Mouse (Mus musculus) cerebral cortex, adult 2 months (tissue): ENCODE measurements around the gene Rbck1.

Experiments
- WGBS: fragments of 180-500 bp; shearing (Covaris S2); methylation state at CpG from one replicate; pipeline ENCODE4 v1.1.7; 2018; 5-methylcytosine and 5-hydroxymethylcytosine counted together

Gene Rbck1

GRCm38 (mm10) chr2:152332101-152332825 is at the start of gene Rbck1:
Gene Rbck1, minus strand, starts transcription at chr2:152332653.
- under 1% methylated on average over 54 of the region's 54 CpGs for WGBS

DNA sequence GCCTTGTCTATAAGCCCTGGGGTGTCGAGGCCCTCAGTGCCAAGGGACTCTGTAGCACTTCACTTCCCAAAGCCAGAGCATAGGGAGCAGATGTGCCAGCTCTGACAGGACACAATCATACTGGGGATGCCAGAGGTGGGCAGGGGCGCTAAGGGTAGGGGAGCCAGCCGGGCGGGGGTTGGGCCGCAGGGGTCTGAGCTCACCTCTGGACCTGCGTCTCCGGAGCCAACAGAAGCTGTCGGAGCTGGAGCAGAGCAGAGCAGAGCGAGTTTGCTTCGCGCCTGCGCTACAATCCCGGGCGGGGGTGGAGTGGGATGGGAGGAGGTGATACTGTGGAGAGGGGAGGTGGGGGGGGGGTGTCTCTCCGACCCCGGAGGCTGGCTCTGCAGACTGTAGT is 43.9 kb upstream of the Rbck1 start, which contains the start of gene Nrsn2:
TSS of gene Nrsn2 (minus strand) at position 294 of the 397 bp plus-strand sequence.
- WGBS, result 3% methylated on average over 16 of the region's 16 CpGs

GRCm38 (mm10) chr2:152375652-152376344 is 43.3 kb upstream of the Rbck1 start:
- 21% methylated on average over 21 of the region's 21 CpGs for WGBS

GRCm38 (mm10) chr2:152373547-152373946 is 41.1 kb upstream of the Rbck1 start:
- 77% methylated on average over 9 of the region's 9 CpGs for WGBS

DNA sequence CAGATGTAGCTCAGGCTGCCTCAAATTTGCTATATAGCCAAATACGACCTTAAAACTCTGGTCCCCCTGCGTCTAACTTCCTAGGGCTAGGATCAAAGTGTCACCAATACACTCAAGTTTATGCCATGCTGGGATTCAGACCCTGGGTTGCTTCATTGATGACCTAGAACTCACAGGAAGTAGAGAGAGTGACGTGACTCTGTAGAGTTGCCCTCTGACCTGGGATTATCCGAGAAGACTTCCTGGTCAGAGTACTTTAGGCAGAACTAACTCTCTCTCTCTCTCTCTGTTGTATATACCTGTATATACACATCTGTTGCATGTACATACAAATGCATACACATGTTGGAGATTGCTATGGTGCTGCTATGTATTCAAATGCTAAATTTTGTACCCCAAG is 40.2 kb upstream of the Rbck1 start:
- WGBS, result 83% methylated on average over 4 of the region's 4 CpGs

GRCm38 (mm10) chr2:152372104-152372503 is 39.7 kb upstream of the Rbck1 start:
- 66% methylated on average over 7 of the region's 7 CpGs for WGBS

DNA sequence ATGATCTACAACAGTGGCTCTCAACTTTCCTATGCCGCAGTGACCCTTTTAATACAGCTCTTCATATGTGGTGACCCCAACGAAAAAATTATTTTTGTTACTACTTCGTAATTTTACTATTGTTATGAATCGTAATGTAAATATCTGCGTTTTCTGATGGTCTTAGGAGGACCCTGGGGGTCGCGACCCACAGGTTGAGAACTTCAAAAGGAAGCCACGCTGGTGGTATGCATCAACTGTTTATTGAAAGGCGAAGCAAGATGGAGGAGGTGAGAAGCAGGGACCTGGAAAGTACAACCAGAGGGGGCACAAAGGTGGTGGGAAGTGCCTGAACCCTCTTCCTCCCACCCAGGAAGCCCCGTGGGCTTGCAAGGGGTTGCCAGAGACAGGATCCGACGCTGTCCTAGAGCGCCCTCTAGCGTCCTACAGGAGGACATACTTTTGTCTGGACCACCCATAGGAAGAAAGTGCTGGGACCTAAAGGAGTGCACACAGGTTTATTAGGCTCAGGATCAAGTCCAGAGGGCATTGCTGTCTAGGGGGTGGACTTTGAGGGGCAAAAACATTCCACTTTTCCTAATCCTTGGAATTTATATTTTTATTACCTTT is 36.2 kb upstream of the Rbck1 start:
- WGBS, result 33% methylated on average over 14 of the region's 14 CpGs

- 77% methylated on average over 5 of the region's 5 CpGs for WGBS
These were observed 35.5 kb upstream of the Rbck1 start for GRCm38 (mm10) chr2:152367917-152368316.

DNA sequence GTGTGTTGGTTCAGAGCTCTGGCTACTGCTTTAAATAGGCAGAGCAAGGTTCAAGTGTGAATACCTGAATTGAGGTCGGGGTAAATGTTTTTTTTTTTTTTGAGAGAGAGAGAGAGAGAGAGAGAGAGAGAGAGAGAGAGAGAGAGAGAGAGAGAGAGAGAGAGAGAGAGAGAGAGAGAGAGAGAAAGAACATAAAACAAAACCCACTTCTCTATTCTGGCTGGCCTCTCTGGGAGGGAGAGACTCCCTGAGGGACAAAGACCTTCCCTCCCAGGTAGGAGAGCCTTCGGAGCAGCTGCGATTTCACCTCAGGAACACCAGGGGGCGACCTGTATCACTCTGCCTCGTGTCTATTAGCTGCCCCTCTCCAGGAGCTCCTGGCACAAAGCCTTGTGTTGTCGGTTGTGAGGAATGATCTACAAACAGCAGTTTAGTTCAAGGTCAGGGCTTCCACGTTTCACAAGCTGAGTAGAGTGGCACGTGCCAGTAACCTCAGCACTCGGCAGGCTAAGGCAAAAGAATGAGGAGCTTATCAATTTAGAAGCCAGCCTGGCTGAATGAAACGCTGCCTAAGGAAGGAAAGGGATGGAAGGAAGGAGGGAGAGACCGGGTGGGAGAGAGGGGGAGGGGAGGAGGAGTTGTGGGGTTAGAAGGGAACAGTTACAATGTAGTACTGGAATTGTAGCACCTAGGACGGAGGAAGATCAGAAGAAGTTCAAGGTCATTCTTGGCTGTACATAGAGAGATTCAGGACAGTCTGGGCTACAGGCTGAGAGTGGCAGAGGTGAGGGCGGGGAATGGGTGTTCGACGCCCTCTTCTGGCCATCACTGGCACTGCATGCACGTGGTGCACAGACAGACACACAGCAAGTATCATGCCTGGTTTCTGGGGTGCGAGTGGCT is 31.0 kb upstream of the Rbck1 start:
- WGBS, result 9% methylated on average over 17 of the region's 17 CpGs

DNA sequence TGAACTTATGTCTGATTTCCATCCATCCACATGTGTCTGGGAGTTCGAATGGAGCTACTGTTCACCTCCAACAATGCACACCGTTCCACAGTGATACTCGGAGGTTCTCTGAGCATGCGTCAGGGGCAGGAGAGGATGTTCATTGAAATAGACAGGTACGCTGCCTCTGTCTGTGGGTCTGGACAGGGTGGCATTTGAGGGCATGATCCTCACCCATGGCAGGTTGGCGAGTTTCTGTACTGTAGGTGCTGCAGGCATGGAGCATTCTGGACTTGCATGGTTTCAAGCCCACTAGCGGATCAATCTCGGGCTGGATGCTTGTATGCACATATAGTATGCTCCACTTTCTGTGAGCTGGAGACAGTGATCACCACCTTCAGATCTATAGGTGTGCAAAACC is 28.7 kb upstream of the Rbck1 start:
- WGBS, result 90% methylated on average over 8 of the region's 8 CpGs

DNA sequence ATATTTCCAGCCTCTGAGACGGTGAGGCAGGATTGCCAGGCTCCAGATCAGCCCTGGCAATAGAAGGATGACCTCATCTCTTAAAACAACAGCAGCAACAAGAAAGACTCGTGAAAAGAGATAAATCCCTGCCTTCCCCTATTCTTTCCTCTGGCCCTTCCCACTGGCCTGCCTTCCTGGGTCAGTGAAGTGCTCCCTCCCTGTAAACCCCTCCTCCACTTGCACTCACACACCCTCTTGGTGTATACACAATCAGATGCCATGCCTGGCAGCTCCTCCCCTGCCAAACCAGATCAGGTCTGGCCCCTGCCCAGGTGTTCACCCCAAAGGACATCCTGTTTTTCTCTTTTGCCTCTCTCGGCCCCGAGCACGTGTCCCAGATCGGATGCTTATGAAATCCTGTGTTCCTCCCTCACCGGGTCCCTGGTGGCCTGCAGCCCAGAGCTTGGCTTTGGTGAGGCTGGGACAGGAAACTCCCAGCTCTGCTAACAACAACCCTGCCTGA is 27.9 kb upstream of the Rbck1 start:
- WGBS, result 60% methylated on average over 7 of the region's 7 CpGs

GRCm38 (mm10) chr2:152359616-152360015 is 27.2 kb upstream of the Rbck1 start:
- 85% methylated on average over 5 of the region's 5 CpGs for WGBS

DNA sequence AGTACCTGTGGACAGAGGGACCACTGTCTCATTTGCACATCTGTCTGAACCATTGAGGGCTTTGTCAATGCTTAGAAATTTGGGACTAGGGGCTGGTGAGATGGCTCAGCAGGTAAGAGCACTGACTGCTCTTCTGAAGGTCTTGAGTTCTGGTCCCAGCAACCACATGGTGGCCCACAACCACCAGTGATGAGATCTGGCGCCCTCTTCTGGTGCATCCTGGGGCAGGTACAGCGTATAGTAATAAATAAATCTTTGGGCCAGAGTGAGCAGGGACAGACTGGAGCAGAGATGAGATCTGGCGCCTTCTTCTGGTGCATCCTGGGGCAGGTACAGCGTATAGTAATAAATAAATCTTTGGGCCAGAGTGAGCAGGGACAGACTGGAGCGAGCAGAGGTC is 26.5 kb upstream of the Rbck1 start:
- 84% methylated on average over 5 of the region's 5 CpGs for WGBS

DNA sequence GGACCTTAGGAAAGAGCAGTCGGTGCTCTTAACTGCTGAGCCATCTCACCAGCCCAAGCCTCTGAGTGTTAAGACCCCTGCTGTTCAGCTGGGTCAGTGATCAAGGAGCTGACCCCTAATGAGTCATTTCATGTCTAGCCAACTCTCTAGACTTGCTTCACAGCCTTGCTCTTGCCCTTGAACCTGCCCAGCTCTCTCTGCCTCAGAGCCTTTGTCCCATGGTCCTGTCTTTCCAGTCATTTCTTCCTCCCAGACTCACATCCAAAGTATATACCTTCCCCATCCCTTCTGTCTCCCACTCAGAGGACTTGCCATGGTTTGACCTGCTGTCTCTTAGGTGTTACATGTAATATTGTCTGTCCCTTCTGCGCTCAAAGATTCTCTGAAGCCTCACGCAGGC is 24.8 kb upstream of the Rbck1 start:
- 92% methylated on average over 3 of the region's 3 CpGs for whole genome bisulfite sequencing

- WGBS, result 84% methylated on average over 8 of the region's 8 CpGs
These were observed 17.5 kb upstream of the Rbck1 start for GRCm38 (mm10) chr2:152349842-152350540.

GRCm38 (mm10) chr2:152349205-152349604 is 16.8 kb upstream of the Rbck1 start:
- 90% methylated on average over 6 of the region's 6 CpGs for WGBS

- 84% methylated on average over 2 of the region's 2 CpGs for WGBS
These were observed 15.3 kb upstream of the Rbck1 start for GRCm38 (mm10) chr2:152347722-152348121.

DNA sequence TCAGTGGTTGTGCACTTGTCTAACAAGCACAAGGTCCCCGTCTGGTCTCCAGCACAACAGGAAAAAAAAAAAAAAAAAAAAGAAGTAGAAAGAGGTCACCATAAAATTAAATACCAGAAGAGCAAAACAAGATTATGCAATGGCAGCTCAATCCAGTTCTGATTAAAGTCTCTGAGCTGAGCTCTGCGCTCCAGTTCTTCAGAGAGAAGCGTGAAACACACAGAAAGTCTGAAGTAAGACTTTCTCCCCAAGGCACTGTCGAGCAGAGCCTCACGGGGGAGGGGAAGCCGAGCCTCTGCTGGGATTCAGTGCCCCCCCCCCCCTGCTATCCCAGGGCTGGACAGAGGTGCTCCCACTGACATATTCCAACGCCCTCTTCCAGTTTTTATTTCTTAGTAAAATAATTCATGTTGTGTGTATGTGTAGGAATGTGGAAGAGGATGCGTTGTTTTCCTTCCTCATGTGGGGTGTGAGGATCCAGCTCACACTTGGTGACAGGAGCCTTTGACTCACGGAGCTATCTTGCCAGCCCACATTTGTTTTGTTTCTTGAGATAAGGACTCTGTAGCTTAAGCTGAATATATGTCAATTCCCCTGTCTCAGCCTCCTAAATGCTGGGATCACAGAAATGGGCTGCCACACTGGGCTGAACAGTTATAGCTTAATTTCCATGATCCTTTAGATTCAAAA is 14.5 kb upstream of the Rbck1 start:
- 60% methylated on average over 9 of the region's 9 CpGs for WGBS

DNA sequence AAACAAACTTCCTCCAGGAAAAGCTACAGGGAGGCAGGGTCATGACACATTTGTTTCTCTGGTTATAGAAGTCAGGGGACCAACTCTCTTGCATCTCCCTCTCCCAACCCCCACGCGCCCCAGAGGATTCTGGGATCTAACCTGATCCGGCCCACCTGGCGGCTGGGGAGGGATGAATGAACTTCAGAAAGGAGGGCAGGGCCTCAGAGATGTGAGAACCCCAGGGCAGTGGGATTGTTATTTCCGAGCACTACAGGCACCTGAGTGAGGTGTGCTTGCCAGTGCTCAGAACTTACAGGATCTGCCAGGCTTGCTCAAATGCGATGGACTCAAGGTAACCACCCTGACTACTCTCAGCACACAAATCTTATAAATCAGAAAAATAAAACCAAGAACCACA is 12.9 kb upstream of the Rbck1 start:
- 85% methylated on average over 6 of the region's 6 CpGs for WGBS

- WGBS, result 90% methylated on average over 5 of the region's 5 CpGs
These were observed 12.5 kb upstream of the Rbck1 start for GRCm38 (mm10) chr2:152344909-152345308.
